Mouse (Mus musculus) Muller cell, postnatal 12 days (primary cell): ENCODE measurements at regions not wholly inside any gene's neighbourhood (a gene's known extent, or its start where the extent isn't known, plus 50 kb on each side); places are given as distances from the start of the nearest gene placed in this dataset.
A peak's percentile ranks its signal among the peaks of the same experiment; 100 is the strongest.

Source experiments
- DNase-seq: peaks from one replicate; pipeline ENCODE4 v3.0.0-alpha.2; 2015; ENCODE audit errors: inconsistent ontology term

GRCm38 (mm10) chr12:91995545-91995944 is 146.6 kb upstream of the Sel1l start:
- DNase-seq = no peak

DNA sequence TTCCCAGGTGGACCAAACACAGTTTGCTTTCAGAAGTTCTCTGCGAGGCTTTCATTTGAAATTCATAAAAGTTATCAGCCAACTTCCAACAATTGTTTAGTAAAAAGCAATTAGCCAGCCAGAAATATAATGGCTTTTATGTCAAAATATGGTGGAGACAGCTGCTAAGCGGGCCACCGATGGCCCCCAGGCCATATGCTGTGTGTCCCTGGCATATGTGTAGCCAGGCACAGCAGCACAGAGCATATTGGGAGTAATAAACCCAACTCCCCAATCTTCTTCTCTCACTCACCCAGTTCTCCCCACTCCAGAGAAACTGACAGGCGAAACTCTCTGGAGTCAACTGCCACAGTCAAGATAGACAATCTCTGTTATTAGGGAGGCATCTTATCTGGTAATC is 137.5 kb upstream of the Sel1l start:
- no peak for DNase-seq

- DNase-seq = peak; percentile 92
Observed at GRCm38 (mm10) chr12:91980321-91980720, 131.4 kb upstream of the Sel1l start.

DNA sequence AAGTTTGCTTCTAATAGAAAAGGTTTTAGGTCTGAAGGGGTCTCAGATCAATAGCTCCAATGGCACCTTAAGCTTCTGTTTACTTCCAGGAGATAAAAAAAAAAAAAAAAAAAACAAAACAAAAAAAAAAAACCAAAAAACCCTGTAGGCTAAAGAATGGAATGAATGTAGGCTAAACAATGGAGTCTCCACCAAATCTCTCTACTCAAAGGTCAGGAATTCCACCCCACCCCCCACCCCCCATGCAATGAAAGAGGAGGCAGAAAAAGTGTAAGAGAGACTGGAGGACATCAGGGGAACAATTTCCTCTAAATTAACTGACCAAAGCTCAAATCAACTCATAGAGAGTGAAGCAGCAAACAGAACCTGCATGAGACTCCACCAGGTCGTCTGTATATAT is 122.1 kb upstream of the Sel1l start:
- peak; percentile 70 for DNase-seq

DNA sequence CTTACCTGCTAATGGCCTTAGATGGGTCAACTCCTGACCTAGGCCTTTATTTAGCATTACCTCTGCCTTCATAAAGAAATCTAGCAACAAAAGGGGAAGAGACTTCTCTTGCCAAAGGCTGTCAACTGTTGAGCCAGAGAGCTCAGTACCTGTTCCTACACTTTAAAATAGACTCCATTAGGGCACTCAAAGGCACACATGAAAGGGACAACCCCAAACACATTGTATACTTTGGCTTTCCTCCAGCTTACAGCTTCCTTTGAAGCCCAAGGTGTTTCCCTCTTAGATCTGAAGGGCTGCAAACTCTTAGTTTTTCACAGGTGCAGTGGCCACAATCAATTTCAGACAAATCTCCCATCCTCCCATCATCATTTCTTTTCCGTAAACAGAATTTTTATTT is 117.0 kb upstream of the Sel1l start:
- DNase-seq = no peak

DNA sequence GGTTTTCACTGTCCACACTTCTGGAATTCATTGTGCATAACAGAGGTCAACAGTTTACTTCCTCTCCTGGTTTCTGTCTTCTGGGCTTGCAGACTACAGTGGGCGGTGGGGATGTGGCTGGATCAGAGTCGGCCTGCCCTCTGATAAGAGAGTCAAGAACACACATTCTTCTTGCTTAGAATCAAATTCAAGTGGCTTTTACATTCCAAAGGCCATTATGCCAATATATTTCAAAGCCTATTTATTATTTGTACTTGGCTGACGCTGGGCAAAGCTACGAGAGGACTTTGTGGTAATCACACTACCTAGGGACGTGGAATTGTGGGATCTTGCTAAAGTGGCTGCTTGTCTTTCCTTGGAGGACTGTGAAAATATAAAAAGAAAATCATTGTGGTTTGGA is 114.3 kb upstream of the Sel1l start:
- DNase-seq = no peak

GRCm38 (mm10) chr12:91958086-91958485 is 109.1 kb upstream of the Sel1l start:
- no peak for DNase-seq

DNA sequence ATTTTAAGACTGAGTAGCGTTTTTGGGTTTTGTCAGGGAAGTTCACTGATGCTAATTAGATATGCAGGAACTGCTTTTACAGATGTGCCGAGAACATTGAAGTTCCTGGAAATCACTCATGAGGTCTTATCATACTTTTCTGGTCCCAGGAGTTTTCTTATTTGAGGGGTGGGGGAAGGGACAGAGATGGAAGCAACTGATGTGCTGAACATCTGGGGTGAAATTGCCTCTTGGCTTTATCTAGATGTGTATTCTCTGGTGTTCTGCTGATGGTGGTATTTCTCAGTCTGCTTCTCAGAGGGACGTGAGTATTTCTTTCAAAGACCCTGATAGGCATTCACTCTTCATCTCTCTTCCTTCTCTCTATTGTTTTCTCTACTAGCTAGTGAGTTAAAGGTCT is 107.5 kb upstream of the Sel1l start:
- DNase-seq = no peak

GRCm38 (mm10) chr12:91948602-91949167 is 99.7 kb upstream of the Sel1l start:
- DNase-seq = no peak

DNA sequence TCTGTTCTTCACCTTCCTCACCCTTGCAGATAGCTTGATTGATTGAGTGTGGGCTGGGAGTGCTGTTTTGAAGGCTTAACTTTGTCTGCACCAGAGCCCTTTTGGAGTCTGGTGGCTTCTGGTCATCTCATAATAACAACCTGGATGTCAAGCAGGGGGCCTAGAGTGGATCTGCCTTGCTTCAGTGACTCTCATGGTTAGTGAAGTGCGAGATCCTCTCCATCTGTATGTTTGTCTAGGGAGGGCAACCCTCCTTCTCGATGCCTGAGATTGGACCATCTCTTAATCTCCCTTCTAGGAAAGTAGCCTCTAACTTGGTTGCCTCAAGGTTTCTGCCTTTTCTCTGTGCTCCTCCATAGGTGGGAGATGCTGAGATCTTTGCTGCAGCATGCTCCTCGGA is 99.0 kb upstream of the Sel1l start:
- no peak for DNase-seq

- DNase-seq = peak; percentile 70
Observed at GRCm38 (mm10) chr12:91946541-91946940, 97.6 kb upstream of the Sel1l start.

DNA sequence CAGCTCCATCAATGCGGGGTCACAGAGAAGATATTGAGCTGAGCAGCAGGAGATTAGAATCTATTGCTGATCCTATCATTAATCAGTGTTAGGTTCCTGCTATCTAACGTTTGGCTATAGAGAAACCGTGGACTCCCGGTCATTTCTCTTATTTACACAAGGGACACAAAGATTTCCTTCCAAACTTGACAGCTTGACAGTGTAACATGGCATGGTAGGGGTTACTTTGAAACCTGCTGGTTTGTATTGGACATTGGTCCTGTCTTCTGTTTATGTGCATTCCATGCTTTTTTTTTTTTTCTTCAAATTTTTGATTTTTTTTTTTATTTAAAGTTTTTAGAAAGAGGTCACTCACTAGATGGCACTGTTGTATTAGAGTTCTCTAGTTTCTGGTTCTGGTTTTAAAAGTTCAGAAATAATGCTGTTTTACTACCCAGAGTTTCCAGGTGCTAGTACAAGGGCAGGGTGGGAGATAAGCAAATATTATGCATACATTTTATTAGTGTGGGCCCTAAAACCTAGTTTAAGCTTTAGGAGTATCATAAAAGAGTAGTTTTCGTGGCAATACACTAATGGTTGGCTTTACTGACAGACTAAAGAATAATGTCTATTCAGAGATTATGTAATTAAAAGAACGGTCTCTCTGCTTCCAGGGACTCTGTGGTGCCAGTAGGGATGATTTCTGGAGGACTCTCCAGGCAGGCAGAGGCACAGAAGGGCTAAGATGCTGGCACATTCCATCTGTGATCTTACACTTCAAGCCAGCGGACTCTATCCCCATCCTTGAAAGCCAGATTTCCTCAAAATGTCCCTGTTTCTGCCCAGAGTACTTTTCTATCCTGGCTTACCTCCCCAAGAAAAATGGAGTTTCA is 83.8 kb upstream of the Sel1l start:
- DNase-seq = peak; percentile 26

DNA sequence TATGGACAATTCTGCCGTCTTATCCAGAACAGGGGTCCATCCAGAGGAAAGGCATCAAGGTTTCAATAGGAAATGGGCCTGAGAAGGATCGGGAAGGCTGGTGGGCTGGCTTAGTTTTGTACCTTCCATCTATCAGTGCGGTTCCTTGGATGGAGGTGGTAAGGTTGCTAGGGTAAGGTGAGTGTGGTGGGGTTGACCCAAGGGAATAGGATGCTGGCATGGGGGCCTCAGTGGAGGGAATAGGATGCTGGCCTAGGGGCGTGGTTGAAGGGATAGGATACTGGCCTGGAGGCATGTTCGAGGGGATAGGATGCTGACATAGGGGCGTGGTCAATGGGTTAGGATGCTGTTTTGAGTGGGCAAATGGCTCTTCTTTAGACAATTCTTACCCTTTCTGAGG is 82.6 kb upstream of the Sel1l start:
- no peak for DNase-seq

DNA sequence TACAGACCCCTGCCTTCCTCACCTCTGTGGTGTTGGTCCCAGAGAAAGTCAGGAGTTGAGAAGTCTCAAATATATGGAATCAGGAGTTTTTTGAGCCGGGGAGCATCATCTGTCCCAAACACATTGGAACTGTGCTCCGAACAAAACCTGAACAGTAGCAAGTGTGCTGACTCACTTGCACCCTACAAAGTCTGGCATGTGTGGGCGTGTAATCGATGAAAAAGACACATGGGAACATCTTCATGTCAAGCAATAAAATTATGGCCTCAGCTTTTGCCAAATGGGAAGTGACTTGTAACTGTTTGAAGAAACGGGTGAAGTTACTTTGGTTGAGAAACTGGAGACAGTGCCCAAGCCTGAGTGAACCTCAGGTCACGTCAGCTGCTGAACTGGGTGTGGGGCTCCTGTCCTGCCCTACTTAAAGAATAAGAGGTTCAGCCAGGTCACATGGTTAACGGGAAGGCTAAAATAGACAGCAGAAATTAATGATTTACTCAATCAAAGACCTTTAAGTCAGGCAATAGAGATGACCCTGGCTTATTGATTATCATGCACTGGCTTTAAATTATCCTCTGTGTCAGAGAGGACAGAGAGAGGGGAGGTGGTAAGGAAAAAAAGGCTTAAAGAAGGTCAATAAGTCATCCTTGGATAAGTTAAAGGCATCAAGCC is 80.6 kb upstream of the Sel1l start:
- no peak for DNase-seq

DNA sequence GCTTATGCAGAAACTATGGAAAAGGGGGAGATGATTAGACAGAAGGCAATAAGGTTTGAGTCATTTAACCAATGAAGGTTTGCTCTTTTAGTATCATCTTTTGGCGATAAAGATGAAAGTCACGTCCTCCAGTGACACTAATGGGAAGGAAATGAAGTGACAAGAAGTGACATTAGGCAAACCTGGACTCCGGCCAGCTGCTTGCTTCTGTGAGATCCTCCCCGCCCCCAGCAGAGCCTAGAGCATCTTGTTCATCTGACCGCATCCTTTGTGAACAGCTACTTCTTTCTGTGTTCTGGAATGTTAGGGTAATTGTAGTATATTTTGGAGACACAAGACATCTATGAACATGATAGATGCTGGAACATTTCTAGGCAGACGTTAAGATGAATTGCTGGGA is 78.6 kb upstream of the Sel1l start:
- peak; percentile 17 for DNase-seq

GRCm38 (mm10) chr12:91915486-91915885 is 66.5 kb upstream of the Sel1l start:
- no peak for DNase-seq

GRCm38 (mm10) chr12:91910529-91910928 is 61.6 kb upstream of the Sel1l start:
- no peak for DNase-seq
